Mouse (Mus musculus) liver, embryonic 15.5 days (tissue): Measurements from ENCODE around the gene AU040320. TPM values are rescaled to one million over a fixed set of nuclear protein-coding genes. Genes with fewer than 3 reads are reported as not detected.

ENCODE experiments used
- ATAC-seq: fragments of 200-750 bp; cut with Nextera tagmentation; 2 replicates; pipeline ENCODE4 v1.8.0; 2017; ENCODE audit warnings: moderate number of reproducible peaks, mild to moderate bottlenecking, moderate library complexity; ENCODE audit not compliant: insufficient read depth
- H3K27ac ChIP-seq: fragments of 300-500 bp; sonication (generic); replicated peaks from 2 replicates; pipeline ENCODE4 v1.5.1; 2015; ENCODE audit warnings: mild to moderate bottlenecking, inconsistent platforms
- H3K27me3 ChIP-seq: fragments of 300-500 bp; sonication (generic); 2 replicates; pipeline ENCODE4 v1.6.1; 2015; ENCODE audit warnings: mild to moderate bottlenecking, inconsistent platforms
- H3K36me3 ChIP-seq: fragments of 300-500 bp; sonication (generic); replicated peaks from 2 replicates; pipeline ENCODE4 v1.6.1; 2015; ENCODE audit warnings: moderate library complexity, mild to moderate bottlenecking, inconsistent platforms
- H3K4me1 ChIP-seq: fragments of 300-500 bp; sonication (generic); replicated peaks from 2 replicates; pipeline ENCODE4 v1.6.1; 2015; ENCODE audit warnings: inconsistent platforms
- H3K4me2 ChIP-seq: fragments of 300-500 bp; sonication (generic); 2 replicates; pipeline ENCODE4 v1.6.1; 2015; ENCODE audit warnings: moderate library complexity, mild to moderate bottlenecking, inconsistent platforms
- H3K4me3 ChIP-seq: fragments of 300-500 bp; sonication (generic); replicated peaks from 2 replicates; pipeline ENCODE4 v1.5.1; 2015; ENCODE audit warnings: mild to moderate bottlenecking, inconsistent platforms
- H3K9ac ChIP-seq: fragments of 300-500 bp; sonication (generic); 2 replicates; pipeline ENCODE4 v1.6.1; 2015; ENCODE audit warnings: moderate library complexity, mild to moderate bottlenecking, inconsistent platforms
- H3K9me3 ChIP-seq: fragments of 300-500 bp; sonication (generic); replicated peaks from 2 replicates; pipeline ENCODE4 v1.6.1; 2016; ENCODE audit warnings: inconsistent platforms
- WGBS: fragments of 180-500 bp; shearing (Covaris S2); methylation state at CpG from one replicate; pipeline ENCODE4 v1.1.7; 2015; ENCODE audit warnings: mixed read lengths; ENCODE audit not compliant: insufficient replicate concordance; 5-methylcytosine and 5-hydroxymethylcytosine counted together
- polyA plus RNA-seq: library from polyadenylated mRNA; unstranded; fragments of >200 nt; fragmentation: Nextera tagmentation; extraction: Ambion mirVana; gene quantifications from 2 replicates; pipeline ENCODE4 v1.2.1, GENCODE M21; 2015

Gene AU040320
- polyA plus RNA-seq, 1 experiment from 2014 or later, result 8.4 TPM

- Histone ChIP-seq H3K36me3 (peaks cover 9% of the 10 kb centered on the region), H3K27ac (no peak overlapping the region), H3K9ac (no peak overlapping the region), H3K4me2 (no peak overlapping the region), H3K4me3 (no peak overlapping the region), H3K4me1 (0 out of 2 replicates have a peak, but pooled peaks cover 3% of the 10 kb centered on the region), H3K9me3 (no peaks in the 10 kb centered on the region), H3K27me3 (no peaks in the 10 kb centered on the region)
- ATAC-seq, result no peak
- WGBS, result 60% methylated on average over 2 of the region's 2 CpGs
Observed at GRCm38 (mm10) chr4:126763483-126763882, 10.1 kb downstream of the AU040320 start.

DNA sequence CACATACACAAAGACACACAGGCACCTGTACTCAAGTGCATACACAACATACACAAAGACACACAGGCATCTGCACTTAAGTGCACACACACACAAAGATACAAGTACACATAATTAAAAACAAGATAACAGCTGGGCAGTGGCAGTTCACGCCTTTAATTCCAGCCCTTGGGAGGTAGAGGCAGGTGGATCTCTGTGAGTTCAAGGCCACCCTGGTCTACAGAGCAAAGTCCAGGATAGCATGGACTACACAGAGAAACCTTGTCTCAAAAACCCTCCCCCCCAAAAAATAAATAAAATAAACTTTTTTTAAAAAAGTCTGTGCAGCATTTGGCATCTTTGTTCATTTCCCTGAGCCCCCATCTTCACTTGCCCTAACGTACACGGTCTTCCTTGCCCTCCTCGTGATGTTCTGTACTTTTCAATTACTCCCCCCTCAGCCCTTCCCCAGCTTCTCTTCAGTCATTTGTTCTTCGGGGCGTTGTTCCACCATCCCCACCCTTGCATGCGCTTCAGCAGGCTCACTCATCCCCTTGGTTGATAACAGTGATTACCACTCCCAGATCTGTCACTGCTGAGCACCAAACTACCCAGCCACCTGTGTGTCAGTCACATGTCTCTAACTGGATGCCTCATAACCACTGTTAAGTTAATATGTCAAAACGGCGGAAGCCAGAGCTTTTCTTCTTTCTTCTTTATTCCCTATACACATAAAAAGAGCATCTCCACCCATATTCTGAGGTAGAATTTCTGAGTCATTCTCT lies 16.6 kb downstream of the AU040320 start:
- Histone ChIP-seq H3K4me1 (peaks cover 13% of the 10 kb centered on the region), H3K9ac (no peak overlapping the region), H3K27ac (no peak overlapping the region), H3K4me2 (no peak overlapping the region), H3K9me3 (no peaks in the 10 kb centered on the region), H3K36me3 (no peaks in the 10 kb centered on the region), H3K4me3 (no peak overlapping the region), H3K27me3 (no peaks in the 10 kb centered on the region)
- ATAC-seq, result peak; percentile 56; the same call in 1 of the 2 replicates
- WGBS, result 55% methylated on average over 9 of the region's 9 CpGs

GRCm38 (mm10) chr4:126770831-126771230 lies 17.5 kb downstream of the AU040320 start:
- no peak overlapping the region for H3K4me3 ChIP-seq
- no peaks in the 10 kb centered on the region for H3K36me3 ChIP-seq
- no peaks in the 10 kb centered on the region for H3K27me3 ChIP-seq
- WGBS, result 62% methylated on average over 4 of the region's 4 CpGs
- H3K27ac ChIP-seq, result no peak overlapping the region
- ATAC-seq, result no peak
- H3K9me3 ChIP-seq, result no peaks in the 10 kb centered on the region
- H3K9ac ChIP-seq, result no peak overlapping the region
- H3K4me2 ChIP-seq, result no peak overlapping the region
- H3K4me1 ChIP-seq, result peaks cover 13% of the 10 kb centered on the region

GRCm38 (mm10) chr4:126773871-126774270 lies 20.5 kb downstream of the AU040320 start:
- H3K4me1 ChIP-seq, result peaks cover 13% of the 10 kb centered on the region
- no peaks in the 10 kb centered on the region for H3K27me3 ChIP-seq
- H3K4me2 ChIP-seq, result no peak overlapping the region
- WGBS, result 66% methylated on average over 6 of the region's 6 CpGs
- H3K36me3 ChIP-seq, result no peaks in the 10 kb centered on the region
- no peak overlapping the region for H3K4me3 ChIP-seq
- no peak for ATAC-seq
- H3K9me3 ChIP-seq, result no peaks in the 10 kb centered on the region
- no peak overlapping the region for H3K27ac ChIP-seq
- H3K9ac ChIP-seq, result no peak overlapping the region

DNA sequence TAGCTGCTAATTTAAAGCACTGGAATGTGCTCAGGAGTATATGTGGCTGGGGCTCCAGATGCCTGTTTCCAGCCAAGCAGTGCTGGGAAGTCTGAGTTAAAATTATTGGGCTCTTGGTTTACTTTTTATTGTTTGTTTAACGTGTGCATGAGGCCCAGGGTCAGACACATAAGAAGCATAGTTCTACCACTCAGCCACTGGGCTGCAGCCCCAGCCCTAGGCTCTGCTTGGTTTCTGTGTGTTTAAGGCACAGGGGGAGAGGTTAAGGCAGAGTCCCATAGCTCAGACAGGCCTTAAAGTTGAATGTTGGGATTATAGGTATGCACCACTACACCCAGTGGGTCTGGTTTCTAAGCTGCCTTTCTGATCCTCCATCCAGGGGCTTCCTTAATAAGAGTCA lies 21.8 kb downstream of the AU040320 start:
- no peak overlapping the region for H3K9ac ChIP-seq
- peaks cover 7% of the 10 kb centered on the region for H3K4me1 ChIP-seq
- H3K27ac ChIP-seq, result no peak overlapping the region
- ATAC-seq, result no peak
- H3K36me3 ChIP-seq, result no peaks in the 10 kb centered on the region
- no peaks in the 10 kb centered on the region for H3K27me3 ChIP-seq
- WGBS, result 47% methylated on average over 1 of the region's 1 CpGs
- no peak overlapping the region for H3K4me3 ChIP-seq
- no peaks in the 10 kb centered on the region for H3K9me3 ChIP-seq
- H3K4me2 ChIP-seq, result no peak overlapping the region

DNA sequence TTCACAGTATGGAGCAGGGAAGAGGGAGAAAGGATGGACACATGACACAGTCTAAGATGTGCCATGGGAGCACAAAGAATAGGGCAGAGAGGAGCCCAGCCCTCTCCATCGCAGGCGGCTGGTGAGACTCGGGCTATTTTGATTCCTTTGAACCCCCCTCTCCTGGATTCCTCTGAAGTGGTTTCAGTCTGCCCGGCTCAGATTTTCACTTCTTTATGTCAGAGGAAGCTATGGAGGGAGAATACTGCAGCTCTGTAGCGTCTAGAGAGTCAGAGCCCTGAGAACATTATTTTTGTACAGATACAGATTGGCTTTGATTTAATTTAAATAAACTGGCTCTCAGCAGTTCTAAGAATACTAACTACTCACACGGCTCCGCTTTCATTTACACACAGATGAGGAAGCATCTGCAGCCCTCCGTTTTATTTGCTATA lies 25.8 kb downstream of the AU040320 start:
- ATAC-seq, result no peak
- Histone ChIP-seq H3K9me3 (no peaks in the 10 kb centered on the region), H3K9ac (no peak overlapping the region), H3K27me3 (no peaks in the 10 kb centered on the region), H3K27ac (no peak overlapping the region), H3K4me3 (no peak overlapping the region), H3K4me1 (no peaks in the 10 kb centered on the region), H3K36me3 (no peaks in the 10 kb centered on the region), H3K4me2 (no peak overlapping the region)
- 62% methylated on average over 8 of the region's 8 CpGs for WGBS

- Histone ChIP-seq H3K36me3 (no peaks in the 10 kb centered on the region), H3K9me3 (no peaks in the 10 kb centered on the region), H3K9ac (no peak overlapping the region), H3K4me2 (no peak overlapping the region), H3K27me3 (no peaks in the 10 kb centered on the region), H3K27ac (no peak overlapping the region), H3K4me1 (no peaks in the 10 kb centered on the region), H3K4me3 (no peak overlapping the region)
- WGBS, result 76% methylated on average over 12 of the region's 12 CpGs
- no peak for ATAC-seq
Observed at GRCm38 (mm10) chr4:126779826-126780775, 26.8 kb downstream of the AU040320 start.

- H3K9me3 ChIP-seq, result no peaks in the 10 kb centered on the region
- H3K4me2 ChIP-seq, result no peak overlapping the region
- H3K27ac ChIP-seq, result no peak overlapping the region
- H3K36me3 ChIP-seq, result no peaks in the 10 kb centered on the region
- H3K9ac ChIP-seq, result no peak overlapping the region
- H3K27me3 ChIP-seq, result no peaks in the 10 kb centered on the region
- no peak for ATAC-seq
- WGBS, result 75% methylated on average over 3 of the region's 3 CpGs
- H3K4me3 ChIP-seq, result no peak overlapping the region
- H3K4me1 ChIP-seq, result no peaks in the 10 kb centered on the region
Observed at GRCm38 (mm10) chr4:126781871-126782270, 28.5 kb downstream of the AU040320 start.

GRCm38 (mm10) chr4:126782512-126782911 lies 29.2 kb downstream of the AU040320 start:
- no peak overlapping the region for H3K9ac ChIP-seq
- no peak overlapping the region for H3K4me3 ChIP-seq
- H3K36me3 ChIP-seq, result no peaks in the 10 kb centered on the region
- H3K4me2 ChIP-seq, result no peak overlapping the region
- no peak overlapping the region for H3K27ac ChIP-seq
- H3K4me1 ChIP-seq, result no peaks in the 10 kb centered on the region
- whole genome bisulfite sequencing, result 83% methylated on average over 8 of the region's 8 CpGs
- ATAC-seq, result no peak
- no peaks in the 10 kb centered on the region for H3K9me3 ChIP-seq
- H3K27me3 ChIP-seq, result no peaks in the 10 kb centered on the region

- no peak overlapping the region for H3K4me2 ChIP-seq
- WGBS, result 67% methylated on average over 8 of the region's 8 CpGs
- H3K36me3 ChIP-seq, result no peaks in the 10 kb centered on the region
- no peak overlapping the region for H3K27ac ChIP-seq
- H3K9me3 ChIP-seq, result no peaks in the 10 kb centered on the region
- H3K9ac ChIP-seq, result no peak overlapping the region
- no peak for ATAC-seq
- H3K27me3 ChIP-seq, result no peaks in the 10 kb centered on the region
- H3K4me3 ChIP-seq, result no peak overlapping the region
- H3K4me1 ChIP-seq, result no peaks in the 10 kb centered on the region
Observed at GRCm38 (mm10) chr4:126782996-126783395, 29.7 kb downstream of the AU040320 start.
